Mouse (Mus musculus): ENCODE data around the gene B4galnt1.

Gene B4galnt1

DNA sequence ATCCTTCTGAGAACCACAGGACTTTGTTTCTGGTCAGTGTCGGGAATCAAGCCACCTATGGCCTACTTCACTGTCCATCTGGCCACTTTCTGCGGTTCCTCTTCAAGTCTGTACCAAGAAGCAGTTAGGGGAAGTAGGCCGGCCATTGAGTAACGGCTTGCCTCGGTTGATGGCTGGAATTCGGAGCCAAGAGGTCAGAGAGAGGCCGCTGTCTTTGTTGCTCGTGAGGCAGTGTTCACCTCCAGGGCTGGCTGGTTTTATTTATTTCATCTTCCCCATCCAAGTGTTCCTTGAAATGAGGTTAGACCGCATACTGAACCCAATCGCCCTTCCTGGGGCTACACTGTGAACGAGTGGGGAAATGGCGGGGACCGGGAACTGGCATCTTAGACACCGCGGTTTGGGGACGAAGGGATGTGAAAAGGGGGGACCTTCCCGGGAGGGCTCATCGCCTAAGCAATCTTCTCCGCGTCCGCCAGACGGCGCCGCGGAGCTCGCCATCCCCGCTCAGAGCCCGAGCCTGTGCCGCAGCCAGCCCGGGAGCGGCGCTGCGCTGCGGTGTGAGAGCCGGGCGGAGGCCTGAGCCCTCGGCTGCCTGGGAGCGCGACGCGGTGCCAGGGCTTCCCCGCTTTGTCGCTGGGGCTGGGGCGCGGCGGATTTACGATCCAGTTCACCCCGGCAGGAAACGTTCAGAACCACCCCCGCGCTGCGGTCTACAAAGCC is at the start of gene B4galnt1:
TSS of gene B4galnt1 (plus strand) at position 595 of the 723 bp plus-strand sequence.
- peak; percentile 64 to 83 for DNase-seq

- DNase-seq: no peak
Observed at GRCm38 (mm10) chr10:127118470-127118869, 46.6 kb upstream of the B4galnt1 start.

DNA sequence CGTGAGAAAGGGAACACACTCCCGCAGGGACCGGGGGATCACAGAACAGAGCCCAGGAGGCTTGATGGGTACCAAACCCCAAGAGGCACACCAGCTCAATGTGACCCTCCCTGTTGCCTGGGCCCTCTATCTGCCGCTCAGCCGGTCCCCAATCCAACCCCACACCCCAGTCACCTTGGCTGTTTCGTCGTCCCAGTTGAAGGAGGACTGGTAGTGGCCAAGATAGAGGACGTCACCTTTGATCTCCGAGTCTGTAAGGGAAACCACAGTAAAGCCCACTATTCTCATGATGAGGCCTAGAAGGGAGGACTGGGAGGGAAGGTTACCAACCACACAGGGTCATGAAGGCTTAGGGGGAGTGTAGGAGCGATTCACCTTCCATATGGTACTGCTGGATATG is 45.8 kb upstream of the B4galnt1 start:
- DNase-seq: no peak

GRCm38 (mm10) chr10:127120301-127121065 is 44.5 kb upstream of the B4galnt1 start:
- peak in 1 of 2 experiments; percentile 14 for DNase-seq

- DNase-seq: peak; percentile 97 to 99
Observed at GRCm38 (mm10) chr10:127121066-127121477, 44.0 kb upstream of the B4galnt1 start, which contains the start of gene Os9. TSS of gene Os9 (minus strand) at chr10:127121131.

DNA sequence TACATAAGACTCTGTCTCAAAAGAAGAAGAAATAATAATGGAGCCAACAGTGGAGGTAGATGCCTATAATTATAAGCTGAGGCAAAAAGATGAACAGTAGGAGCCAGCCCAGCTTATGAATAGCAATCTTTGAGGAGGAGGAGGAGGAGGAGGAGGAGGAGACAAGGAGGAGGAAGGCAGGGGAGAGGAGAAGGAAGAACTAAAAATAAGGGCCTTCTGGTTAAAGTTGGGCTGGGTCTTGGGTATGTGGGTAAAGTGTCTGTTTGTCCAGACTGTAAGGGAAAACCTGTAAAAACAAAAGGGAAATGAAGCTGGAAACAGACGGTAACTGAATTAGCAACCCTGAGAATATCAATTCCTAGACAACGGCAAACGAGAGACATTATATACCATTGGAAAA is 43.0 kb upstream of the B4galnt1 start:
- DNase-seq: no peak

DNA sequence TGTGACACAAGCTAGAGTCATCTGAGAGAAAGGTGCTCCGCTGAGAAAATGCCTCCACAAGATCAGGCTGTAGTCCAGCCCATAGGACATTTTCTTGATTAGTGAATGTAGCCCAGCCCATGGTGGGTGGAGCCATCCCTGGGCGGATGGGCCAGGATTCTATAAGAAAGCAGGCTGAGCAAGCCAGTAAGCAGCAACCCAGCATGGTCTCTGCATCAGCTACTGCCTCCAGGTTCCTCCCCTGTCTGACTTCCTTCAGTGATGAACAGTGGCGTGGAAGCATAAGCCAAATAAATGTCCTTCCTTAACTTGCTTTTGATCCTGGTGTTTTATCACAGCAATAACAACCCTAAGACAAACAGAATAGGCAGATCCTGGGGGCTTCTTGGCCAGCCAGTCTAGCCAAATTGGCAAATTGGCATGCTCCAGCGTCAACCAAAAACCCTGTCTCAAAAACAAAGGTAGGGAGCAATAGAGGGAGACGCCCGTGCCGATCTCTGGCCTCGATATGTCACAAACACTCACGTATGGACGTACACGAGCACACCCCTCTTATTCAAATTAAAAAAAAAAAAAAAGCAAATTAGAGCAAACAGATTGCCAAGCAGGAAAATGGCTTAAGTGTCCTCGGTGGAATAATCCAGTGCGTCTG is 42.1 kb upstream of the B4galnt1 start:
- DNase-seq: peak; percentile 19 to 47

DNA sequence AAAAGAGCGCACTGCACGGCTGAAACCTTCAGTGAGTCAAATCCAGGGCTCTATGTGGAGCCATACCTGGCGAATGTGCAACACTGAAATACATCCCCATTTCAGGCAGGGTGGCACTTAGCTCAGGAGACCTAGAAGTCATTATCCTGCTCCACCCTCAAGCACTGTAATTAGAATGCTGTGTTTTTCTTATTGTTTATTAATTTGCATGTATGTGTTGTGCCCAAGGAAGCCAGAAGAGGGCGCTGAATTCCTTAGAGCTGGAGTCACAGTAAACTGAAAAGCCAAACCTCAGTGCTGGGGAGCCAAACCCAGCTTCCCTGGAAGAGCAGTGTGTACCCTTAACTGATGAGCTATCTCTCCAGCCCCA is 41.6 kb upstream of the B4galnt1 start:
- peak; percentile 74 to 86 for DNase-seq

- DNase-seq: peak; percentile 67 to 70
Observed at GRCm38 (mm10) chr10:127125210-127126001, 39.6 kb upstream of the B4galnt1 start.

DNA sequence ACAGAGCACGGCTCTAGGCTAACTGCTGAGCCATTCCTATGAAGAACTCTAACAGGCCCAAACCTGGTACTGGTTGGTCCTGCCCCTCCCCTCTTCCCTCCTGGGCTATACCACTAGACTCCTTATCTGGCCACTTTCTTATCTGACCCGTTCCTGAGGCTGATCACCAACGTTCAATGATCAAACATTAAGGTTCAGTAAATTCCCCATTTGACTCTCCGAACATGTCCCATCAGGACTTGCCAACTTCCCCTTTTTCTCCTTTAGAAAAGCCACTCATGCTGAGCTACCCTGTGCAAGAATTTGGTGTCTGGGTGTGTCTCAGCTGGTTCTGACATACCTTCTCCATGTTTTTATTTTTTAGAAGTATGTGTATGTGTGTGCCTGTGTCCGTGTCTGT is 38.4 kb upstream of the B4galnt1 start:
- DNase-seq: no peak

- no peak for DNase-seq
Observed at GRCm38 (mm10) chr10:127127711-127128279, 37.2 kb upstream of the B4galnt1 start.

DNA sequence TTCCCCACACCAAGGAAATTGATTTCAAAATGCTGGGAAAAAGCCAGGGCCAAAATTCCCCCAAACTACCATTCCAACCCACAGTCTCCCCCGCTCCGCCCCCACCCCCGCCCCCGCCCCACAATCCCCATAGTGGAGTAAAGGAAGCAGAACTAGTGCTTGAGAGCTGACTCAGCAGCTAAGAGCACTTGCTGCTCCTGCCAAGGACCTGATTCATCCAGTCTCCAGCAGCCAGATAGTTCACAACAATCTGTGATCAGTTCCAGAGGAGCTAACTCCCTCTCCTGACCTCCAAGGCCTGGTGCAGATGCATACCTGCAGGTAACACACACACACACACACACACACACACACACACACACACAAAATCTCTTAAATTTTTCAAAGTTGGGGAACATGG is 35.6 kb upstream of the B4galnt1 start:
- DNase-seq: no peak

DNA sequence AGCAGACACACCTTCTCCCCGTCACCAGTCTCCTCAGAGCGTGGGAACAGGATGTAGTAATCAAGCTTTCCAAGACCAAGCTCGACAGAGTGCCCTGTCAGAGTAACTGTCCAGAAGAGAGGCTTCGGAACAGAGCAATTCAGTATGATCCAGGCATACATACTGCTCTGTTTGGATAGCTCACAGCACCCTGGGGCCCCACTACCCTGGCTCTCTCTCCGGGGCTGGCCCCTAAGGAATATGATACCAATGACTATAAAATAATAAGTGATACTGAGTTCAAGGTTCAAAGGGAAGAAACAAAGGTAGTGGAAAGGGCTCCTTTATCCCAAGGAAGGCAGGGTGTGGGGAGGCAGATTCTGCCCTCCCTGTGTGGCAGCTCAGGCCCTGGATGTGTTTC is 32.6 kb upstream of the B4galnt1 start:
- DNase-seq: no peak

DNA sequence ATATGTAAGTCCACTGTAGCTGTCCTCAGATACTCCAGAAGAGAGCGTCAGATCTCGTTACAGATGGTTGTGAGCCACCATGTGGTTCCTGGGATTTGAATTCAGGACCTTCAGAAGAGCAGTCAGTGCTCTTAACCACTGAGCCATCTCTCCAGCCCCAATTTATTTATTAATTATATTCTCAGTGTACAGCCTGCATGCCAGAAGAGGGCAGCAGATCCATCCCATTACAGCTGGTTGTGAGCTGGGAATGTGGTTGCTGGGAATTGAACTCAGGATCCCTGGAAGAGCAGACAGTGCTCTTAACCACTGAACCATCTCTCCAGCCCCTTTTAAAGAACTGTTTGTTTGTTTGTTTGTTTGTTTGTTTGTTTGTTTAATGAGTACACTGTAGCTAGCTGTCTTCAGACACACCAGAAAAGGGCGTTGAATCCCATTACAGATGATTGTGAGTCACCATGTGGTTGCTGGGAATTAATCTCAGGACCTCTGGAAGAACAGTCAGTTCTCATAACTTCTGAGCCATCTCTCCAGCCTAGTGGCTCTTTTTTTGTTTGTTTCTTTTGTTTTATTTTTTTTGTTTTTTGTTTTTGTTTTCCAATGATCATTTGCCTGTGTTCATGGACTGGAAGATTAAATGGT is 30.5 kb upstream of the B4galnt1 start:
- DNase-seq: peak; percentile 40 to 73

GRCm38 (mm10) chr10:127135118-127135836 is 29.7 kb upstream of the B4galnt1 start:
- DNase-seq: no peak

DNA sequence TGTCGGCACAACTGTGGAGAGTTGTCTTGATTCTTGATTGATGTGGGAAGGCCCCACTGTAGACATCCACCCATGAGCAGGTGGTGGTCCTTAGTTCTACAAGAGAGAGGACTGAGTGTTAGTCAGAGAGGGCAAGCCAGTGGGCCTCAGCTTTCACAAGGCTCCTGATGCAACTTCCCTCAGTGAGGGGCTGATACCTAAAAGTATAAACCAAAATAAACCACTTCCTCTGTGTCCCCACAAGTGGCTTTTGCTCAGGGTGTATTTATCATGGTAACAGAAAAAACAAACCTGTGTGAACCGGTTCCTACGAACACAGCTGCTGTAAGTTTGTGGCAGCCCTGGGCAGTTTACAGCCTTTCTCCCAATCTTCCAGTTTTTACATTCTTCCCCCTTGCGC is 28.5 kb upstream of the B4galnt1 start:
- no peak for DNase-seq

DNA sequence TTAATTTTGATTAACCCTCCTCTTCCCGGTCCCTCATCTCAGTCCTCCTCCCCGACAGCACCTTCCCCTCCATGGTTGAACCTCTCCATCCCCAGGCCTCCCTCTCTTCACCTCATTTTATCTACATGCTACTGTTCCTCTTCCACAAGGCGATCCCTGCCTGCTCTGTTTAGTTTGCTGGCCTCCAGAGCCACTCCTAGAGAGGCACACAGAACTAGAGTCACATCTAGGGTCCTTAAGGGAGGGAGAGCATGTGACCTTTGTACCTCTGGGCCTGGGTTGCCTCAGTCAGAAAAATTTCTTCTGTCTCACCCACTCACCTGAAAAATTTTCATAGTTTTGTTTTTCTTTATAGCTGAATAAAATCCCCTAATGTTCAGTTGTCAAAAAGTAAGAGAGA is 27.1 kb upstream of the B4galnt1 start:
- DNase-seq: no peak

DNA sequence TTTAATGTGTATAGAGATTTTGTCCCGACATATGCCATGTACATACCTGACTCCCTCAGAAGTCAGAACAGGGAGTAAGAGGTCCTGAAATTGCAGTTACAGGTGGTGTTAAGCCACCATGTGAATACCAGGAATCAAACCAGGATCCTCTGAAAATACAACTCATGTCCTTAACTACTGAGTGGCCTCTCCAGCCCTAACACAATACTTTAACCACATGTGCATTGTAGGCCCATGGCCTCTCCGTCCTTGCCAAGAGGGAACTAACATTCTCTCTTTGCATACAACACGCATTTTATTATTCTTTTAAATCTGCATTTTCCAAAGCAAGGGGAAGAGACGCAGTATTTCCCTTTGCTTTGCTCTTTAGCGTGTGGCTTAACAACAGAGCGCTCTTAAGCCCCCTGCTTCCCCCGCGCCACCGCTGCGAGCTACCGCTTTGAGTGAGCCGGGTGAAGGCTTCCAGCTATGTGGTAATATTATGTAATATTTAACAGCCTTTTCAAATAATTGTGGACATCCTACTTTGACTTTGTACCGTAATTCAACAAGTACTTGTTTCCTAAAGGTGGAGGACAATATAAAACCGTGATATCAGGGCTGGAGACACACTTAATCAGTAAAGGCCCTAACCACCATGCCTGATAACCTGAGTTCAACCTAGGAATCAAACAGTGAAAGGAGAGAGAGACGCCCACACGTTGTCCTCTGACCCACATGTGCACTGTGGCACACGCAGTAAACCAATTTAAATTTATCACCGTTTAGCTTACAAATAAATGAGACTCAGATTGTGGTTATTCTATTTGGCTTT is 26.5 kb upstream of the B4galnt1 start:
- DNase-seq: no peak

DNA sequence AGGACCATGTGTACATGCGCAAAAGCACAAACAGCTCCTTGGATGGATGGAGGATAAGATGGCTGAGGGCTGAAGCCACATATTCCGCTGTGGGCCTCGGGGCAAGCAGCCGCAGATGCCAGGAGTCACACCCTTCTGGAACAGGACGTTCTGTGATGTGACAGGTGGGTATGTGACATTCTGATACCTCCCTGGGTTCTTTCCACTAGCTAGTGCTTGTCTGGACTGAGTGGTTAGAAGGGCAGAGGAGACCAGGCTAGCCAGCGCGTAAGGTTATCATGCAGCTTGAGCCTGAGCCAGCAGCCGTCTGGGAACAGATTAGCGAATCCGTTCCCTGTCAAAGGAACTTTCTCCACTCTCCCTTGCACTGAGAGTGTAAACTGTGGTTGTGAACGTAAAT is 24.1 kb upstream of the B4galnt1 start:
- no peak for DNase-seq

DNA sequence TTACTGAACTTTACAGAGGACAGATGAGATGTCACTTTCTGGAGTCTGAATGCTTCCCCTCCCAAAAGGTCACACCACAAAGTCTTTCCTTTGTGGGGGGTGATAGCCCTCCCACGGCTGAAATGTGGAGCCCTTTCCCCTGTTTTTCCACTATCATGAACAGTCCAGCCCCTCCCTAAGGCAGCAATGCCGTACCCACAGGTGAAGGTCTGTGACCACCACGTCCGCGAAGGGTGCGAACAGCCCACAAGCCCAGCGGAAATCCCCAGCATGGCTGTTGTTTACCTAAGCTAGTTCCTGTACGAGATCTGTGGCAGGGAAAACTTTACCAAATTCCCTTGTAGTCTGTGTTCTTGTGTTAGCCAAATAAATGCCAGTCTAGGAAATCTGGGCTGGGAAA is 23.5 kb upstream of the B4galnt1 start:
- no peak for DNase-seq
